Mouse (Mus musculus): ENCODE measurements around the gene Bag3. TPM values are rescaled to one million over a fixed set of nuclear protein-coding genes. Genes with fewer than 3 reads are reported as not detected.

Gene Bag3
- total RNA-seq, 2 experiments from 2014 or later: 7.0 to 9.8 TPM

DNA sequence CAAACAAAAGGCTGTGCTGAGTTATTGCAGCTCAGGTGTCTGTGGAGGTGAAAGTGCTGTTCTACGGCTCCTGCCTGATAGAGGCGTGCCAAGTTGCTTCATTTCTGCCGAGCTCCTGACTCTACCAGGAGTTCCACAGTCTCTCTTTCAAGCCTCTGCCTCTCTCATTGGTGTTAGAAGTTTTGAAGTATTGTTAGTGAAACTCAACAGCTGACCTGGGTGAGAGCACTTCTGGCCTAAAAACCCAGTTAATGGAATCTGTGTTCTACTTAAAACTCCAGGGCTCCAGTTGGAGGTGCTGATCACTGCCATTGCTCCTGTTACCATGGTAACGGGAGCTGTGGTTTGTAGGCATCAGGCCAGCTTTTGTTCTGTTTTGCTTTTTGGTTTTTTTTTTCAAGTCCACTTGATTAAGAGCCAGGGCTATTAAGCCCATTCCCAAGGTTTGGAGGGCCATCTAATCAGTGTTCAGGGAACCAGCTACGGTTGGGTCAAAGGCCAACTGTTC, 11.6 kb downstream of the Bag3 start:
- ATAC-seq (replicated peaks; ENCODE audit: poor library complexity, severe bottlenecking): no peak

DNA sequence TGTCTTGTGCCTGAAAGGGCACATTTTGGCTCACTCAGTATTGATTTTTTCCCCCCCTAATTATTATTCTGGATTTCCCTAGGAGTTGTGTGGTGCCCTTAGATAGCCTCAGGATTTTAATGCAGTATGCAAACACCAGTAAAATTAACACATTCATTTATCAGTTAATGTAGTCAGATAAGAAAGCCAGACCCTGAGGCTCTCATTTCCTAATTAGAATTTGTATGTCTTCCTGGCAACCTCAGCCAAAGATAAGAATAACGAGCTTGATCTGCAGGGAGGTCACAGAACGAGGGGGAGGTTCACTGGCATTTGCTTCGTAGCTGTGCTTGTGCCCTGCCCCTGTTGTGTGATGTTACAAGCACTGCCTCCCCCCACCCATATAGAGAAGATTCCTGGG, 12.7 kb downstream of the Bag3 start:
- no peak for ATAC-seq (replicated peaks; ENCODE audit: poor library complexity, severe bottlenecking)

DNA sequence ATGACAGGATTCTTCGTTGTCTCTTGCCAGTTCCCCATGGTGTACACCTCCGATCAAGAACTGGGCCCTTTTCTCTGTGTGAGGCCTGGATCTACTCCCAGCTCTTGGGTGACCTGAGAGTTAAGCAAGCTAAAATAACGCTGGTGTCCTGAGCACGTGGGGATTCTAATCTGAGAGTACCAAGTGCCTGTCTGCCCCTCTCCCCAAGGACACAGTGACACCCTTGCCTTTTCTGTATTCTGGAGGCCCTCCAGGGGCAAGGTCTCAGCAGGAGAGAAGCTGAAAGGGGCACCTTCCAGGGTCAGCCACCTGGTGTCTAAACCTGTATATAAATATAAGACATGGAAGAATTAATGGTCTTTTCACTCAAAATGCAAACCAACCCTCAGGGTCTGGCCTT, 14.3 kb downstream of the Bag3 start:
- ATAC-seq (replicated peaks; ENCODE audit: poor library complexity, severe bottlenecking): no peak

DNA sequence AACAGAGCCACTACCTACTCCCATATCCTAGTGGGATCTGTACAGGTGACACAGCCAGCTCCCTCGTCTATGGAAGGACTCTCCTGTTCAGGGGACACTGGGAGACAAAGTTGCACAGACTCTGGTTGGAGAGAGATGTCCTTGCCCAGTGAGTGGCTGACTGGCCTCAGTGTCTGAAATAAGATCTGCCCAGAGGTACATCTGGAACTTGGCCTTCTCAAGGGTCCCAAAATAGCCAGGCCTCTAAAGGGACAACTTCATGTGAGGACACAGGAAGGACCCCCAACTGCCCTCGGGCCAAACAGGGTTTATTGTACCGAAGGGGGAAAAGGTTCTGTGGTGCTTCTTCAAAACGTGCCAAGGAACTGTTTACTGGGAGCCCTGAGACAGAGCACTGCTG, 14.8 kb downstream of the Bag3 start:
- no peak for ATAC-seq (replicated peaks; ENCODE audit: poor library complexity, severe bottlenecking)

DNA sequence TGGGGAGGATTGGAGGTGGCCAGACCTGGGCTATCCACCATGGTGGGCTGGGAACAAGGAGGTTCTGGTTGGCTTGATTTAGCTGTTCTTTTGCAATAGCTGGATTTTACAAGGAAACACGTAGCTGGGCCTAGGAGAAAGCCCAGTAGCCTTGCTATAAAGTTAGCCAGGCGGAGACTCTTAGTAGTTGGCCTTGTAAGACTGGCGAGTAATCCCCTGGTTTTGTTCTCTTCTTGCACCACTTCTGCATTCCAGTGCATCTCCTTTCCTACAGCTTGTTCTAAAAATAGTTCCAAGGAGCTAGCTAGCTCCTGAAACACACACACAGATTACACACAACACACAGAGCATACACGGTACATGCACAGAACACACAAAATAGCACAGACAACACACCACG, 15.4 kb downstream of the Bag3 start:
- ATAC-seq (replicated peaks; ENCODE audit: poor library complexity, severe bottlenecking): no peak

DNA sequence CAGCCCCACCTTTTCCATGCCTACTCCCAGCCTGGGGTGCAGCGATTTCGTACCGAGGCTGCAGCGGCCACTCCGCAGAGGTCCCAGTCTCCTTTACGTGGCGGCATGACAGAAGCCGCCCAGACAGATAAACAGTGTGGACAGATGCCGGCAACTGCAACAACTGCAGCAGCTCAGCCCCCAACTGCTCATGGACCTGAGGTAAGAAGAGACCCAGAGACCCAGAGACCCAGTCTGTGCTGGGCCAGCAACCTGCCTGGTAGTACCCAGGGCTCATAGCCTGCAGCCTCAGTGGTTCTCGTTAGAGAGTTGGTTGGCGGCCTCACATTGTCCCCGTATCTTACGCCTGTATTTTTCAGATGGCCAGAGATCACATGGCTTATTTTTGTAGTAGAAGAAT, 16.7 kb downstream of the Bag3 start:
- no peak for ATAC-seq (replicated peaks; ENCODE audit: poor library complexity, severe bottlenecking)

DNA sequence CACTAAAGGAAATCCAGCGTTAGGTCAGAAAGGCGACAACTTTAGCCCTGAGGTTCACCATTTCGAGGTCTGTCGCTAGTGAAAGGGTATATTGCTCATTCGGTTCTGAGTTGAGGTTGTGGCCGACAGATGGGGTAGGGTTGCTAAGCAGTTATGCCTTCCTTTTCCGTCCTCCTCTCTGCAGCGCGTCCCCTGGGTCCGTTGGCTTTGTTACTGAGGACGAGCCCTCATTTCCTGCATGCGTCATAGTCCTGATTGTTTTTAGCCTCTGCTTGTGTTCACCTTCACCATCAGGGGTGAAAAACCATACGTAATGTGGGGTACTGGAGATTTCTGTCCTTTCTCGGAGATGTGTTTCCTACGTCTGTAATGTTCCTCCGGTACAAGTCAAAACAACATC, 17.3 kb downstream of the Bag3 start:
- ATAC-seq (replicated peaks; ENCODE audit: poor library complexity, severe bottlenecking): no peak

DNA sequence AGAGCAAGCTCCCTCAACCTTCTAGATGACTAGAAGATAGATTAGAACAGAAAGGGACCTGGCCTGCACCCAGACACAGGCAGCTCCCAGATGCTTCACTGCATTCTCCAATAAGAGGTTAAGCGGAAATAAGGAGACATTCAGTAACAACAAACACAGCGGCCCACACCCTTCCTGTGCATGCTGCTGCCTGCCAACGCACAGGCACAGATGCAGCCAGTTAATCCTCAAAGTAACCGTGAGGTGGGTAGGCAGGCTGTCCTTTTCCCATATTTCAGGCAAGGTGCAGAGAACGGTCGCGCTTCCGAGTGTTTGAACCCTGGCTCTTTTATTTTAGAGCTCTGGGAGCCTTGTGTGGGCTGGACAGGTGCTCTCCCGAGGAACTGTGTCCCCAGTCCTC, 17.8 kb downstream of the Bag3 start:
- ATAC-seq (replicated peaks; ENCODE audit: poor library complexity, severe bottlenecking): no peak

DNA sequence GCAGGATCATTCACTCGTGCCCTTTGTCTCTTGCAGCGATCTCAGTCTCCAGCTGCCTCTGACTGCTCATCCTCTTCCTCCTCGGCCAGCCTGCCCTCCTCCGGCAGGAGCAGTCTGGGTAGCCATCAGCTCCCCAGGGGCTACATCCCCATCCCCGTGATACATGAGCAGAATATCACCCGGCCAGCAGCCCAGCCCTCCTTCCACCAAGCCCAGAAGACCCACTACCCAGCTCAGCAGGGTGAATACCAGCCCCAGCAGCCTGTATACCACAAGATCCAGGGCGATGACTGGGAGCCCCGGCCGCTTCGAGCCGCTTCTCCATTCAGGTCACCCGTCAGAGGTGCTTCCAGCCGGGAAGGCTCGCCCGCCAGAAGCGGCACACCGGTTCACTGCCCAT, 18.4 kb downstream of the Bag3 start:
- ATAC-seq (replicated peaks; ENCODE audit: poor library complexity, severe bottlenecking): no peak

DNA sequence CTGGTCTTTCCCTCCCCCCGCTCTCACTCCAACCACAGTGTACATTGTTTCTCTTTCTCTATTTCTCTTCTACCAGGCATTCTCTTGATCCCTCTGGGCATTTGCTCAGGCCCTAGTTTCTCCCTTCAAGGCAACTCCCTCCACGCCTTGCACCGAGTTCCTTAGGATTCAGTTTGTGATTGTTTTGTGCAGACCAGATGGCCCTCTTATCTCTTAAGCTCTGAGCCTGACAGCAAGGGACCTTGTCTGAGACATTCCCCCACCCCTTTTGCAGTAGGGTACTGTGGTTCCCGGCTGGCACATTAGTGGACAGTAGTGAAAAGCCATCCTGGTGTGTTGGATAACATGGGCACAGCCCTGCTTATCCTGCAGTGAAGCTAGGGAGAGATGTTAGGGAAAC, 19.1 kb downstream of the Bag3 start:
- no peak for ATAC-seq (replicated peaks; ENCODE audit: poor library complexity, severe bottlenecking)

DNA sequence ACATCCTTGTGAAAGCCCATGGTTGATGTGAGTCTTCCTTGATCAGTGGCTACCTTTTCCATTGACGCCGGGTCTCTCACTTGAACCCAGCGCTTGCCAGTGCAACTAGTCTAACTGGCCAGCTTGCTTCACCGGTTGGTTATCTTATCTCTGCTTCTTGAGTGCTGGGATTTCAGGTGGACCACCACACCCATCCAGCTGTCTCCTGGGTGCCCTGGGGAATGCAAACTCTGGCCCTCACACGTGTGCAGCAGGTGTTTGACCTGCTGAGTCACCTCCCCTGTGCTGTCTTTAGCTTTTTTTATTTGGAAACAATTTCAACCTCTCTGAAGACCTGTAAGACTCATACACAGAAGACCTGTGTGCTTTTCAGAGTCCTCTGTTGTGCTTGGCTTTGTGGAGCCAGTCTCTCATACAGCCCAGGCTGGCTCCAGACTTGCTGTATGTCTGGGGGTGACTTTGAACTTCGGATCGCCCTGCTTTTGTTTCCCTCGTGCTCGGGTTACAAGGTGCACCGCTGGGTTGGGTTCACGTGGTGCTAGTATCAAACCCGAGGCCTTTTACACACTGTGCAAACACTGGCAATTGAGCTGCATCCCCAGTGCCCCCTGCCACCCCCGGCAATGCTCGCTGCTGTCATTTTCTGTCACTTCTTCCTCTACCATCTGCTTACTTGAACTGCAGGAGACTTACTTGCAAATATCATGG, 19.9 kb downstream of the Bag3 start:
- ATAC-seq (replicated peaks; ENCODE audit: poor library complexity, severe bottlenecking): no peak

DNA sequence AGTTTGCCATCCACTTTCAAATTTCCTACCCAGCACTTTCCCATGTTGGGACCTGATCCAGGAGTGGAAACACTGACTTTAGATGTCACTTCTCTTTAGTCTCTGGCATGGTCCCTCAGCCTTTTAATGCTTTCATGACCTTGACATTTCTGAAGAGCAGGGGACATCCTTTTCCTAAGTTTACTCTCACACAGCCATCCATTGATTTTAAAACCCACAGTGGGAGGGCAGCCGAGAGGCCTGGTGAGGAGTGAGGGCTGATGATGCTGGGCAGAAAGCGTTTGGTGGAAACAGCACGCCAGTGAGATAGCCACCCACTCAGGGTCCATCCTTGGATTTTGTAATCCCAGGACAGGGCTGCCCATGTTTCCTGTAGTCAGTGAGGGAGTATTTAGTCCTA, 20.5 kb downstream of the Bag3 start:
- no peak for ATAC-seq (replicated peaks; ENCODE audit: poor library complexity, severe bottlenecking)

DNA sequence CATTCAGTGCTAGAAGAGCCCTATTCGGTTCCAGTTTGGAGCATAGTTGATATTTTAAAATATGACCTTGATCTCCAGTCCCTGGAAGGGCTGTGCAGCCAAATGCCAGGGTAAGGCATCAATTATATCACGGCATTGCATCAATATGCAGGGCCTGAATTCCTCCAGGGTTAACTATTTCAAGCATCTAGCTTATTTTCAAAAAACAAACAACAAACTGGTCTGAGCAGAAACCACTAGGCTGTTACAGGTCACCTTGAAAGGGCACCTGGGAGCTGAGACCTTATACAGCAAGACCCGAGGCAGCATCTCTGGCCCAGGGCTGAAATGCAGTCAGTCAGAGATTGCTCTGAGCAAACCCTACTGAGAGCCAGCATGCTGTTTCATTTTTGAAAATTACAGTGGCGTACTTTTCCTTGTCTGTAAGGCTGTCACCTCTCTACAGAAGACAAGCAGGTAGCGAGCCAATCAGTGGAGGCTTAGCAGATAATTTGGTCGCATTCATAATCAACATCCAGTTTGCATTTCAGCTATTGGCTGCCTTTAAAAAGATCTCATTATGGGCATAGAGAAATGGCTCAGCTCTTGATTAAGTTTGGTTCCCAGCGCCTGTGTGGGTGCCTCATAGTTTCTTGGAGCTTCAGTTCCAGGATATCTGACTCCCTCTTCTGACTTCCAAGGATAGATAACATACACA, 21.3 kb downstream of the Bag3 start:
- no peak for ATAC-seq (replicated peaks; ENCODE audit: poor library complexity, severe bottlenecking)

DNA sequence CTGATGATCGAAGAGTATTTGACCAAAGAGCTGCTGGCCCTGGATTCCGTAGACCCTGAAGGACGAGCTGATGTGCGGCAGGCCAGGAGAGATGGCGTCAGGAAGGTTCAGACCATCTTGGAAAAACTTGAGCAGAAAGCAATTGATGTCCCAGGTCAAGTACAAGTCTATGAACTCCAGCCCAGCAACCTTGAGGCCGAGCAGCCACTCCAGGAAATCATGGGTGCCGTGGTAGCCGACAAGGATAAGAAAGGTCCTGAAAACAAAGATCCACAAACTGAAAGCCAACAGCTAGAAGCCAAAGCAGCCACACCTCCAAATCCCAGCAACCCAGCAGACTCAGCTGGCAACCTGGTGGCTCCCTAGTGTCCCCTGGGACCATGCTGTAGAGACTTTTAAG, 22.6 kb downstream of the Bag3 start:
- no peak for ATAC-seq (replicated peaks; ENCODE audit: poor library complexity, severe bottlenecking)

DNA sequence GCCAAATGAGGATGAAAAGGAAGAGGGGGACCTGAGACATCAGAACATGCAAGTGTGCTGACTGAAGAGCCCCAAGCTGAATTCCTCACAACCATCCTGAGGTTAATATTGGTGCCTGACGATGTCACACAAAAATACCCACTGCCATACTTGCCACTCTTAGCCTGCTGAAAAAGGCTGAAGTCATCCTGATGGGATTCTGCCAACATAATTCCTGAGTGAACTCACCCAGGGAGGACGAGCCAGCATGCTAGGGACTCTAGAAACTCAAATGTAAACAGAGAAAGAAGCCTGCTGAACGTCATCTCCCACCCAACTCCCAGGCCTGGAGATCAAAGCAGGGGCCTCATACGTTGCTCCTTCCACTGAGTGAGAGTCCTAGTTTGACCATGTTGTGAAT, 25.7 kb downstream of the Bag3 start:
- ATAC-seq (replicated peaks; ENCODE audit: poor library complexity, severe bottlenecking): no peak

DNA sequence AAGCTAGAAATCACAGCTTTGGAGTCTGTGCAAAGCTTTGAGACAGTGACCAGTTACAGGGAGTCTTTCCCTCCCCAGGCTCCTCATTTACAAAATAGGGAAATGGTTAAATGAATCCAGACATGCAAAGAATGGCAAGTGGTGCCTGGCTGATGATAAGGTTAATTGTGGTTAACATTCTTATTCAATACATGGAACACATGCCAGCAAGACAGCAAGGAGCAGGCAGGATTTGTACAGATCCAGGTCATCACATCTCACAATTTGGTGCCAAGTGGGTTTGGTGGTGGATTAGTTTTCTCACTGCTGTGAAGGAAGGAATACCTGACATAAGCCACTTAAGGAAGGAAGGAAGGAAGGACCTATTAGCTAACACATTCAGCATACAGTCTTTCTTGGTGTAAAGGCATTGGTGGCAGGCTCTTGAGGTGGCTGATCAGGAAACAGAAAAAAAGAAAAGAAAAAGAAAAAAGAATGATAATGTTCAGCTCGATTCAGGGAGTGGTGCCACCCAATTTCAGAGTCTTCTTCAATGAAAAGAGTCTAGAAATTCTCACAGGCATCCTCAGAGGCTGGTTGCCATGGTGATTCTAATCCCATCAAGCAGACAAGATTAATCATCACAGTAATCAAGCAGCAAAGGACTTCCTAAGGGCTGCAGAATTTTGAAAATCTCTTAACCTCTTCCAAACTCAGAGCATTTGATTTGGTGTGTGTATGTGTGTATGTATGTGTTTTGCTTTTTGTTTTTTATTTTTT, 27.1 kb downstream of the Bag3 start:
- peak; percentile 40; the same call in 1 of the 2 replicates for ATAC-seq (replicated peaks; ENCODE audit: poor library complexity, severe bottlenecking)

DNA sequence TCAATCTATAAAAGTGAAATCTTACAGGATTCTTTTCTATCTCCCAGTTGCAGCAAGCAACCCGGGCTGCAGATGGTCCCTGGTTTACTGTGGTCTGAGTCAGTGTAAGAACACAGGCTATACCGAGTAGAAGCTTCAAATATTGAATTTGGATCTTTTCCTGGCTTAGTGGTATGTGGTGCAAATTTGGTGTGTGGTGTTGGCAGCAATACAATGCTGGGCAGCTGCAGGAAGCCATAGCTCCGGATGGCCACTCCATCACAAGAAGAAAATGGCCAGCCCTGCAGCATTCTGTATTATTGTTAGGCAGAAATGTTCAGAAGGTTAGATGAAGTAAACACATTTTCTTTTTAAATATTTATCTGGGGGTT, 27.7 kb downstream of the Bag3 start:
- ATAC-seq (replicated peaks; ENCODE audit: poor library complexity, severe bottlenecking): no peak

DNA sequence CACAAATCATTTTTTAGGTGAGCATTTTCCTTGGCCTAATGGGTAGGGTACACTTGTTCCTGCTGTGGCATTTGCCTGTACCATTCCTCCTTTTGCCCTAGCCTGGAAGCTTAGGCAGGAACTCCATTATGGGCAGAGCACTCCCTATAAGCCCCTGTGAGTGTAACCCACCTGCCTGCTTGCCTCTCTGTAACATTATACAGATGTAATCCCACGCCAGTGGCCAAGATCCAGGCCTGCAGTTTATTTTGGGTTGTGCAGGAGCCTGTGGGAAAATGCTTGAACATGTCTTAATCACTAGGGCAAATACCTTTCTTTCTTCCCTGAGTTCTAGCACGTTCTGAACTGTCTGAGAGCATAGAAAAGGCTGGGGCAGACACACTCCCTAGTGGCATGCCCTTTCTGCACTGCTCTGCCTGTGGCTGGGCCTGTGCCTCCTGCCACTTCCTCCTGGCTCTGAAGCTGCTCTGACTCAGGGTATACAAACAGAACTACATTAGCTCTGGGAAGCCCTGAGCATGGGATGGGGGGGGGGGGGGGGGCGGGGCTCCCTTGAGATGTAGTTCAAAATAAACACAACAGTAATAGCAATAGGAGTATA, 29.8 kb downstream of the Bag3 start:
- ATAC-seq (replicated peaks; ENCODE audit: poor library complexity, severe bottlenecking): peak; percentile 53; the same call in 1 of the 2 replicates

DNA sequence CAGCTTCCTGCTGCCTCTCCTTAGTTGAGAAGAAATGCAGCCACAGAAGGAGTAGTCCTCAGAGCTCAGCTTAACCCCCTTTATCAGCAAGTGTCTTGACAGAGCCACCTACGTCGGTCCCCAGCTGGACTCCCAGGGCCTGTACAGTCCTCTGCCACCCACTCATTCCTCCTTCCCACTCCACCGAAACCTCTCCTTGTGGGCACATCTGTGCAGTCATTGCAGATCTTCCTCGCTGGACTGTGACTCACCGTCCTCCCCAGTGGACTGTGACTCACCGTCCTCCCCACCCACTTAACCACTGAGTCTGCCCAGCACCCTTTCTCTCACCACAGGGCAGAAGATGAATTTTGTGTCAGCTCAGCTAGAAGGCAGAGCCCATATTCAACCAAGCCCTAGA, 31.1 kb downstream of the Bag3 start:
- ATAC-seq (replicated peaks; ENCODE audit: poor library complexity, severe bottlenecking): no peak

DNA sequence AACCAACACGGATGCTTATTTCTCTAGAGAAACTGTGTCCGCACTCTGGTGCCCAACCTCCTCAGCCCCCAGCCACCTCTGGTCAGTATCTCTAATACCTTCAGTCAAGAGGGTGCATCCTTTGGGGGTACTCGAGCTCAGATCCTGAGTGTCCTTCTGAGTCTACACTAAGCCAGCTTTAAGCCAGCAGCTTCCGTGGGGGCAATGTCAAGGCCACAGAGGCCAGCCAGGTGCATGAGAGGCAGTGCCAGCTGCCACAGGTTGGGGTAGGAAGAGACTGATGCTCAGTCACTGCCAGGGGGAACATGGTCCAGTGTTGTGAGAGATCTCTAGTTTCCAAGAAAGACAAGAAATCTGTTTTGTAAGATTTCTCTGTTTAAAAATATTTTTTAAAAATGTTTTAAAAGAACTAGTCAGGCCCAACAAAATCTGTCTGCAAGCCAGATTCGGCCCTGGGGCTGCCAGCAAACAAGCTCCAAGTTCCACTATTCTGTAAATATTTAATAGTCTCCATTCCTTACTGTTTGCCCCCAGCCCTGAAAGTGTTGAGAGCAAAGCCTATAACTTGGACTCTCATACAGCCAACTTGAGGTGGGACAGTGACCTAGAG, 31.8 kb downstream of the Bag3 start:
- ATAC-seq (replicated peaks; ENCODE audit: poor library complexity, severe bottlenecking): no peak

Measured in granulocyte monocyte progenitor cell, adult 5-6 weeks (primary cell).